Mouse (Mus musculus): ENCODE results near the gene Gng7. TPM values are rescaled to one million over a fixed set of nuclear protein-coding genes. Genes with fewer than 3 reads are reported as not detected.

The Gng7 gene
- total RNA-seq, 2 experiments from 2014 or later: 170 to 173 TPM

- DNase-seq (ENCODE audit: low spot score in 2 of 2): no peak
Observed at GRCm38 (mm10) chr10:81027331-81027730, 12.6 kb upstream of the Gng7 start.

- DNase-seq (ENCODE audit: low spot score in 2 of 2): no peak
Observed at GRCm38 (mm10) chr10:81026857-81027256, 12.1 kb upstream of the Gng7 start.

- DNase-seq (ENCODE audit: low spot score in 2 of 2): no peak
Observed at GRCm38 (mm10) chr10:81025639-81026275, 11.0 kb upstream of the Gng7 start, which contains the start of gene Diras1. Gene Diras1 (minus strand): TSS chr10:81025662.

GRCm38 (mm10) chr10:81025047-81025621 lies 10.4 kb upstream of the Gng7 start:
- no peak for DNase-seq (ENCODE audit: low spot score in 2 of 2)

- no peak for DNase-seq (ENCODE audit: low spot score in 2 of 2)
Observed at GRCm38 (mm10) chr10:81024346-81024937, 9.7 kb upstream of the Gng7 start.

- DNase-seq (ENCODE audit: low spot score in 2 of 2): no peak
Observed at GRCm38 (mm10) chr10:81022744-81023143, 8.0 kb upstream of the Gng7 start.

- no peak for DNase-seq (ENCODE audit: low spot score in 2 of 2)
Observed at GRCm38 (mm10) chr10:81021547-81022110, 6.9 kb upstream of the Gng7 start.

GRCm38 (mm10) chr10:81020207-81020606 lies 5.5 kb upstream of the Gng7 start:
- no peak for DNase-seq (ENCODE audit: low spot score in 2 of 2)

GRCm38 (mm10) chr10:81019687-81020086 lies 4.9 kb upstream of the Gng7 start:
- no peak for DNase-seq (ENCODE audit: low spot score in 2 of 2)

- peak in 1 of 2 experiments; percentile 72 for DNase-seq (ENCODE audit: low spot score in 2 of 2)
Observed at GRCm38 (mm10) chr10:81018326-81018725, 3.6 kb upstream of the Gng7 start.

- no peak for DNase-seq (ENCODE audit: low spot score in 2 of 2)
Observed at GRCm38 (mm10) chr10:81016645-81017044, 1.9 kb upstream of the Gng7 start.

GRCm38 (mm10) chr10:81015666-81016065 lies 921 bp upstream of the Gng7 start:
- DNase-seq (ENCODE audit: low spot score in 2 of 2): no peak

GRCm38 (mm10) chr10:81010851-81011250 lies 3.9 kb downstream of the Gng7 start:
- DNase-seq (ENCODE audit: low spot score in 2 of 2): no peak

GRCm38 (mm10) chr10:81007240-81007639 lies 7.5 kb downstream of the Gng7 start:
- DNase-seq (ENCODE audit: low spot score in 2 of 2): no peak

GRCm38 (mm10) chr10:81006005-81006677 lies 8.6 kb downstream of the Gng7 start:
- DNase-seq (ENCODE audit: low spot score in 2 of 2): no peak

- peak; percentile 60 to 79 for DNase-seq (ENCODE audit: low spot score in 2 of 2)
Observed at GRCm38 (mm10) chr10:81001161-81001560, 13.6 kb downstream of the Gng7 start.

GRCm38 (mm10) chr10:81000197-81001062 lies 14.3 kb downstream of the Gng7 start:
- DNase-seq (ENCODE audit: low spot score in 2 of 2): no peak

GRCm38 (mm10) chr10:80999362-81000196 lies 15.2 kb downstream of the Gng7 start:
- DNase-seq (ENCODE audit: low spot score in 2 of 2): peak; percentile 88 to 93

- DNase-seq (ENCODE audit: low spot score in 2 of 2): peak in 1 of 2 experiments; percentile 60
Observed at GRCm38 (mm10) chr10:80998778-80999177, 16.0 kb downstream of the Gng7 start.

GRCm38 (mm10) chr10:80998021-80998420 lies 16.7 kb downstream of the Gng7 start:
- peak in 1 of 2 experiments; percentile 49 for DNase-seq (ENCODE audit: low spot score in 2 of 2)
